Mouse (Mus musculus): ENCODE data around the gene Vmn1r215.

DNA sequence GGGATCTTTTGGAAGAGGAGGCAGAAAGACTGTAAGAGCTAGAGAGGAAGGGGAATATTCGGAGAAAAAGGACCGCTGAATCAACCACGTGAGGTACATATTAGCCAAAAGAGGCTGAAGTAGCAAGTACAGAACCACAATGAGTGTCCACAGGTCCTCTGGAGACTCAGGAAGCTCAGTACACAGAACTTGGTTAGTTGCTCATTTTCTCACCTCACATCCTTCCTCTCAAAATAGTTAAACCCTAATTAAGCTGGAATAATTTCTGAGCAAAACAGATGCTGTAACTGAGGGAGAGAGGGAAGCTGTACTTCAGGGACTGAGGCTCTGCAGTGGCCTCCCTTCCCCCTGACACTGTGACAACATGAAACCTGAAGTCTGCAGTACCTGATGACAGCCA lies 37.7 kb upstream of the Vmn1r215 start, which contains the start of gene Vmn1r214:
- TF ChIP-seq GATA1 (IDR thresholded peaks at IDR 0.05; ENCODE audit: low read length) (no peak), TAL1 (IDR thresholded peaks at IDR 0.05; ENCODE audit: low read length) (no peak)
